Mouse (Mus musculus): ENCODE measurements around the gene Cracr2a.

GRCm38 (mm10) chr6:127578810-127579209 lies 17.7 kb downstream of the Cracr2a start:
- TF ChIP-seq CTCF (IDR thresholded peaks at IDR 0.05; ENCODE audit: insufficient read depth, low read depth, low read length) (no peak), POLR2A (IDR thresholded peaks at IDR 0.05; ENCODE audit: insufficient read depth, low read depth, low read length) (no peak)

Data from olfactory bulb, adult 2 months (tissue).